Mouse (Mus musculus): ENCODE results near the gene Fam124b. TPM values are rescaled to one million over a fixed set of nuclear protein-coding genes. Genes with fewer than 3 reads are reported as not detected.
A peak's percentile ranks its signal among the peaks of the same experiment; 100 is the strongest.

The Fam124b gene
- polyA plus RNA-seq, 1 experiment from 2014 or later = 0.59 TPM

- Histone ChIP-seq H3K4me1 (peaks cover 1% of the 10 kb centered on the region; the same call in 1 of the 2 replicates), H3K4me2 (replicated peaks) (no peak overlapping the region), H3K27ac (replicated peaks) (no peak overlapping the region), H3K36me3 (no peaks in the 10 kb centered on the region), H3K9me3 (no peaks in the 10 kb centered on the region), H3K27me3 (no peaks in the 10 kb centered on the region), H3K9ac (replicated peaks) (no peak overlapping the region), H3K4me3 (no peak overlapping the region)
- ATAC-seq (ENCODE audit: low FRiP score, low read depth) = no peak
- WGBS = 59% methylated on average over 1 of the region's 1 CpGs
Measured at GRCm38 (mm10) chr1:80230612-80231011, 12.3 kb upstream of the Fam124b start.

- peaks cover 5% of the 10 kb centered on the region for H3K4me1 ChIP-seq
- no peak overlapping the region for H3K9ac ChIP-seq (replicated peaks)
- H3K4me3 ChIP-seq = no peak overlapping the region
- no peaks in the 10 kb centered on the region for H3K36me3 ChIP-seq
- H3K27me3 ChIP-seq = no peaks in the 10 kb centered on the region
- H3K27ac ChIP-seq (replicated peaks) = no peak overlapping the region
- H3K4me2 ChIP-seq (replicated peaks) = no peak overlapping the region
- no peak for ATAC-seq (ENCODE audit: low FRiP score, low read depth)
- no peaks in the 10 kb centered on the region for H3K9me3 ChIP-seq
- 50% methylated on average over 3 of the region's 3 CpGs for WGBS
Measured at GRCm38 (mm10) chr1:80224839-80225412, 6.7 kb upstream of the Fam124b start.

GRCm38 (mm10) chr1:80221151-80221550 lies 2.9 kb upstream of the Fam124b start:
- peaks cover 5% of the 10 kb centered on the region for H3K4me1 ChIP-seq
- no peaks in the 10 kb centered on the region for H3K27me3 ChIP-seq
- 72% methylated on average over 4 of the region's 4 CpGs for WGBS
- no peak overlapping the region for H3K9ac ChIP-seq (replicated peaks)
- no peak overlapping the region for H3K4me3 ChIP-seq
- ATAC-seq (ENCODE audit: low FRiP score, low read depth) = no peak
- no peaks in the 10 kb centered on the region for H3K9me3 ChIP-seq
- no peak overlapping the region for H3K4me2 ChIP-seq (replicated peaks)
- H3K36me3 ChIP-seq = no peaks in the 10 kb centered on the region
- H3K27ac ChIP-seq (replicated peaks) = no peak overlapping the region

- Histone ChIP-seq H3K9ac (replicated peaks) (no peak overlapping the region), H3K36me3 (no peaks in the 10 kb centered on the region), H3K4me1 (no peaks in the 10 kb centered on the region), H3K4me2 (replicated peaks) (no peak overlapping the region), H3K27ac (replicated peaks) (no peak overlapping the region), H3K27me3 (no peaks in the 10 kb centered on the region), H3K4me3 (no peak overlapping the region), H3K9me3 (no peaks in the 10 kb centered on the region)
- 79% methylated on average over 9 of the region's 9 CpGs for WGBS
- no peak for ATAC-seq (ENCODE audit: low FRiP score, low read depth)
Measured at GRCm38 (mm10) chr1:80213826-80214225, 4.4 kb downstream of the Fam124b start.

GRCm38 (mm10) chr1:80213146-80213545 lies 5.1 kb downstream of the Fam124b start:
- Histone ChIP-seq H3K27ac (replicated peaks) (no peak overlapping the region), H3K36me3 (no peaks in the 10 kb centered on the region), H3K9ac (replicated peaks) (no peak overlapping the region), H3K4me3 (no peak overlapping the region), H3K9me3 (no peaks in the 10 kb centered on the region), H3K4me1 (no peaks in the 10 kb centered on the region), H3K4me2 (replicated peaks) (no peak overlapping the region), H3K27me3 (no peaks in the 10 kb centered on the region)
- no peak for ATAC-seq (ENCODE audit: low FRiP score, low read depth)
- 91% methylated on average over 10 of the region's 10 CpGs for WGBS

- H3K4me2 ChIP-seq (replicated peaks) = no peak overlapping the region
- H3K27ac ChIP-seq (replicated peaks) = no peak overlapping the region
- H3K4me3 ChIP-seq = no peak overlapping the region
- ATAC-seq (ENCODE audit: low FRiP score, low read depth) = no peak
- H3K9me3 ChIP-seq = no peaks in the 10 kb centered on the region
- H3K4me1 ChIP-seq = no peaks in the 10 kb centered on the region
- WGBS = 93% methylated on average over 3 of the region's 3 CpGs
- H3K9ac ChIP-seq (replicated peaks) = no peak overlapping the region
- H3K36me3 ChIP-seq = no peaks in the 10 kb centered on the region
- H3K27me3 ChIP-seq = no peaks in the 10 kb centered on the region
Measured at GRCm38 (mm10) chr1:80202314-80202713, 16.0 kb downstream of the Fam124b start.

GRCm38 (mm10) chr1:80192837-80193236 lies 25.4 kb downstream of the Fam124b start:
- no peak overlapping the region for H3K9ac ChIP-seq (replicated peaks)
- ATAC-seq (ENCODE audit: low FRiP score, low read depth) = no peak
- no peaks in the 10 kb centered on the region for H3K4me1 ChIP-seq
- no peak overlapping the region for H3K27ac ChIP-seq (replicated peaks)
- 88% methylated on average over 8 of the region's 8 CpGs for WGBS
- no peak overlapping the region for H3K4me3 ChIP-seq
- no peaks in the 10 kb centered on the region for H3K27me3 ChIP-seq
- H3K9me3 ChIP-seq = no peaks in the 10 kb centered on the region
- H3K4me2 ChIP-seq (replicated peaks) = no peak overlapping the region
- H3K36me3 ChIP-seq = no peaks in the 10 kb centered on the region

GRCm38 (mm10) chr1:80181414-80181805 lies 36.9 kb downstream of the Fam124b start:
- WGBS = 65% methylated on average over 3 of the region's 3 CpGs
- peak; percentile 19; the same call in 1 of the 2 replicates for ATAC-seq (ENCODE audit: low FRiP score, low read depth)
- Histone ChIP-seq H3K4me2 (replicated peaks) (no peak overlapping the region), H3K27me3 (no peaks in the 10 kb centered on the region), H3K4me3 (no peak overlapping the region), H3K36me3 (no peaks in the 10 kb centered on the region), H3K27ac (replicated peaks) (no peak overlapping the region), H3K4me1 (no peaks in the 10 kb centered on the region), H3K9ac (replicated peaks) (no peak overlapping the region), H3K9me3 (no peaks in the 10 kb centered on the region)

- peak; percentile 81; the same call in 1 of the 2 replicates for ATAC-seq (ENCODE audit: low FRiP score, low read depth)
- WGBS = 43% methylated on average over 13 of the region's 13 CpGs
Measured at GRCm38 (mm10) chr1:80180767-80181413, 37.4 kb downstream of the Fam124b start.

GRCm38 (mm10) chr1:80180128-80180527 lies 38.1 kb downstream of the Fam124b start:
- Histone ChIP-seq H3K27me3 (no peaks in the 10 kb centered on the region), H3K4me3 (no peak overlapping the region), H3K9me3 (no peaks in the 10 kb centered on the region), H3K27ac (replicated peaks) (no peak overlapping the region), H3K4me1 (no peaks in the 10 kb centered on the region), H3K9ac (replicated peaks) (no peak overlapping the region), H3K36me3 (no peaks in the 10 kb centered on the region), H3K4me2 (replicated peaks) (no peak overlapping the region)
- no peak for ATAC-seq (ENCODE audit: low FRiP score, low read depth)
- 56% methylated on average over 7 of the region's 7 CpGs for WGBS

More at GRCm38 (mm10) chr1:80180767-80181413, 37.4 kb downstream of the Fam124b start:
- Histone ChIP-seq H3K27me3 (no peaks in the 10 kb centered on the region), H3K4me3 (no peak overlapping the region), H3K9me3 (no peaks in the 10 kb centered on the region), H3K4me1 (no peaks in the 10 kb centered on the region), H3K36me3 (no peaks in the 10 kb centered on the region), H3K9ac (replicated peaks) (no peak overlapping the region), H3K4me2 (replicated peaks) (no peak overlapping the region), H3K27ac (replicated peaks) (no peak overlapping the region)

- Histone ChIP-seq H3K27me3 (no peaks in the 10 kb centered on the region), H3K4me3 (no peak overlapping the region), H3K27ac (replicated peaks) (no peak overlapping the region), H3K9ac (replicated peaks) (no peak overlapping the region), H3K36me3 (no peaks in the 10 kb centered on the region), H3K4me2 (replicated peaks) (no peak overlapping the region), H3K9me3 (no peaks in the 10 kb centered on the region), H3K4me1 (no peaks in the 10 kb centered on the region)
- 72% methylated on average over 11 of the region's 11 CpGs for WGBS
- ATAC-seq (ENCODE audit: low FRiP score, low read depth) = no peak
Measured at GRCm38 (mm10) chr1:80177651-80178382, 40.5 kb downstream of the Fam124b start.

GRCm38 (mm10) chr1:80167706-80168105 lies 50.6 kb downstream of the Fam124b start:
- Histone ChIP-seq H3K4me1 (no peaks in the 10 kb centered on the region), H3K36me3 (no peaks in the 10 kb centered on the region), H3K4me3 (no peak overlapping the region), H3K4me2 (replicated peaks) (no peak overlapping the region), H3K9me3 (no peaks in the 10 kb centered on the region), H3K27ac (replicated peaks) (no peak overlapping the region), H3K27me3 (no peaks in the 10 kb centered on the region), H3K9ac (replicated peaks) (no peak overlapping the region)
- 90% methylated on average over 5 of the region's 5 CpGs for WGBS
- ATAC-seq (ENCODE audit: low FRiP score, low read depth) = no peak
